ENCODE assay signal across 34 mouse cellular contexts in the genomic region with DNA sequence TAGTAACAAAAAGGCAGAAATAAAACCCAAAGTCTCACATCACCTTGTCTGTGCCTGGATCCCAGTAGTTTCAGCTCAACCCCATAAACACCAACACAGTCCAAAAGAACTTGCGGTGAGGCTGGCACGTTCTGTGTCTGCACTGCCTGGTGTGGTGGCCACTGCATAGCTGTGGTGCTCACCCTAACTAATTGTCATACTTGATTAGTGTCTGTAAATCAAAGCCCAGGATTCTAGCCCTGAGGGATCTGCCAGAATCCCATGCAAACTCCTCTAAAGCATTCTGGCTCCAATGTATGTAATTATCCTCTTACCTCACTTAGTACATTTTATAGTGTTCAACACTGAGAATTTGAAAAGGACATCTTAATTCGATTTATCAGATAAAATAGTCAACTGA.
"Had no signal": no experiment of that assay in that cellular context is flagged by ENCODE, and none has a peak within 500 bp of the region (broad histone marks: within the 10 kb centered on the region; RNA-seq: fewer than 3 reads in every experiment).

No protein-coding gene starts in this region.

- H3K27me3 ChIP-seq: heart, embryonic 13.5 days; heart, embryonic 15.5 days; hindbrain, embryonic 12.5 days; hindbrain, embryonic 13.5 days; hindbrain, embryonic 15.5 days; intestine, embryonic 15.5 days; kidney, embryonic 15.5 days had no signal

- H3K4me3 ChIP-seq: heart, embryonic 10.5 days; heart, embryonic 13.5 days; heart, embryonic 15.5 days; hindbrain, embryonic 10.5 days; hindbrain, embryonic 12.5 days; hindbrain, embryonic 13.5 days; hindbrain, embryonic 15.5 days; intestine, embryonic 15.5 days; kidney, embryonic 15.5 days; layer of hippocampus, adult 2 months; left cerebral cortex, adult 2 months had no signal

- H3K4me2 ChIP-seq: heart, embryonic 11.5 days; heart, embryonic 13.5 days; heart, embryonic 15.5 days; hindbrain, embryonic 12.5 days; hindbrain, embryonic 13.5 days; hindbrain, embryonic 14.5 days; hindbrain, embryonic 15.5 days; intestine, embryonic 15.5 days; kidney, embryonic 15.5 days had no signal

- H3K27ac ChIP-seq: heart, embryonic 10.5 days; heart, embryonic 13.5 days; heart, embryonic 15.5 days; hindbrain, embryonic 10.5 days; hindbrain, embryonic 12.5 days; hindbrain, embryonic 13.5 days; hindbrain, embryonic 14.5 days; hindbrain, embryonic 15.5 days; hindbrain, postnatal 0 days; intestine, embryonic 15.5 days; kidney, embryonic 15.5 days; kidney, postnatal 0 days; left cerebral cortex, adult 2 months had no signal

- DNase-seq: heart, postnatal 10 days; heart, postnatal 14 days; heart, postnatal 36 days; heart, postnatal 4 days; kidney, adult 11 months; kidney, adult 18-20 months; kidney, adult 2 months; kidney, adult 8-10 months; kidney, adult 9 months; kidney, postnatal 14 days; kidney, postnatal 25 days; kidney, postnatal 36 days; kidney, postnatal 4 days; layer of hippocampus, adult 9-11 months; layer of hippocampus, postnatal 36 days had no signal

- H3K4me1 ChIP-seq: hindbrain, embryonic 12.5 days; hindbrain, embryonic 15.5 days; intestine, embryonic 15.5 days had no signal

- ATAC-seq: hindbrain, embryonic 16.5 days; hindbrain, postnatal 0 days; inflammation-experienced regulatory T-cells, adult 6 months; intestine, embryonic 15.5 days; intestine, embryonic 16.5 days; intestine, postnatal 0 days had no signal

- H3K9ac ChIP-seq: heart, embryonic 13.5 days; heart, embryonic 15.5 days; hindbrain, embryonic 12.5 days; hindbrain, embryonic 13.5 days; hindbrain, embryonic 14.5 days; hindbrain, embryonic 15.5 days; intestine, embryonic 15.5 days; kidney, embryonic 15.5 days had no signal

- H3K9me3 ChIP-seq: heart, embryonic 10.5 days; heart, embryonic 13.5 days; heart, embryonic 15.5 days; hindbrain, embryonic 10.5 days; hindbrain, embryonic 12.5 days; hindbrain, embryonic 13.5 days; hindbrain, embryonic 15.5 days; intestine, embryonic 15.5 days; kidney, embryonic 15.5 days had no signal
